Mouse (Mus musculus): ENCODE data around the gene Cpt1b. TPM values are rescaled to one million over a fixed set of nuclear protein-coding genes. Genes with fewer than 3 reads are reported as not detected.
A peak's percentile ranks its signal among the peaks of the same experiment; 100 is the strongest.

Gene Cpt1b
- 138 and 149 TPM in 2 replicates for polyA plus RNA-seq (2016; fragmentation: Nextera tagmentation; extraction: Ambion mirVana)

GRCm38 (mm10) chr15:89425711-89426121 lies at the start of gene Cpt1b:
TSS of gene Cpt1b (minus strand) at chr15:89425863.
- WGBS: 24% methylated on average over 6 of the region's 6 CpGs
- H3K27me3 ChIP-seq (replicated peaks): no peaks in the 10 kb centered on the region
- ATAC-seq (ENCODE audit: insufficient number of reproducible peaks, low FRiP score): peak; percentile 52

GRCm38 (mm10) chr15:89475293-89475600 lies 49.6 kb upstream of the Cpt1b start:
- H3K27ac ChIP-seq (ENCODE audit: poor library complexity, severe bottlenecking): no peak overlapping the region

More at GRCm38 (mm10) chr15:89425711-89426121, at the start of gene Cpt1b:
- peak within 1 kb of the TSS; percentile 89 for H3K9ac ChIP-seq
- H3K4me2 ChIP-seq: peak within 1 kb of the TSS; percentile 74
- H3K36me3 ChIP-seq: peaks cover 62% of the 10 kb centered on the region
- H3K4me3 ChIP-seq: peak within 1 kb of the TSS; percentile 53
- no peaks in the 10 kb centered on the region for H3K9me3 ChIP-seq (replicated peaks)
- peak within 1 kb of the TSS; percentile 96 for H3K27ac ChIP-seq (ENCODE audit: poor library complexity, severe bottlenecking)
- H3K4me1 ChIP-seq (replicated peaks): peaks cover 45% of the 10 kb centered on the region

GRCm38 (mm10) chr15:89474596-89475292 lies 49.1 kb upstream of the Cpt1b start:
- no peak overlapping the region for H3K9ac ChIP-seq
- H3K4me2 ChIP-seq: peak overlapping the region; percentile 92; the same call in 1 of the 2 replicates
- no peaks in the 10 kb centered on the region for H3K36me3 ChIP-seq
- no peak overlapping the region for H3K27ac ChIP-seq (ENCODE audit: poor library complexity, severe bottlenecking)
- no peaks in the 10 kb centered on the region for H3K27me3 ChIP-seq (replicated peaks)
- H3K9me3 ChIP-seq (replicated peaks): no peaks in the 10 kb centered on the region
- no peak overlapping the region; the same call in 1 of the 2 replicates for H3K4me3 ChIP-seq
- H3K4me1 ChIP-seq (replicated peaks): peaks cover 20% of the 10 kb centered on the region
- ATAC-seq (ENCODE audit: insufficient number of reproducible peaks, low FRiP score): no peak
- WGBS: 88% methylated on average over 19 of the region's 19 CpGs

More at GRCm38 (mm10) chr15:89475293-89475600, 49.6 kb upstream of the Cpt1b start:
- Histone ChIP-seq H3K36me3 (no peaks in the 10 kb centered on the region), H3K27me3 (replicated peaks) (no peaks in the 10 kb centered on the region), H3K9me3 (replicated peaks) (no peaks in the 10 kb centered on the region), H3K4me3 (peak overlapping the region; percentile 72), H3K9ac (peak overlapping the region; percentile 71), H3K4me2 (peak overlapping the region; percentile 92), H3K4me1 (replicated peaks) (peaks cover 21% of the 10 kb centered on the region)
- 81% methylated on average over 7 of the region's 7 CpGs for WGBS
- no peak for ATAC-seq (ENCODE audit: insufficient number of reproducible peaks, low FRiP score)

GRCm38 (mm10) chr15:89473921-89474320 lies 48.3 kb upstream of the Cpt1b start:
- H3K9ac ChIP-seq: no peak overlapping the region
- H3K36me3 ChIP-seq: no peaks in the 10 kb centered on the region
- H3K27me3 ChIP-seq (replicated peaks): no peaks in the 10 kb centered on the region
- no peak overlapping the region for H3K4me3 ChIP-seq
- WGBS: 91% methylated on average over 8 of the region's 8 CpGs
- no peak overlapping the region for H3K4me2 ChIP-seq
- H3K4me1 ChIP-seq (replicated peaks): peaks cover 20% of the 10 kb centered on the region
- no peak overlapping the region for H3K27ac ChIP-seq (ENCODE audit: poor library complexity, severe bottlenecking)
- ATAC-seq (ENCODE audit: insufficient number of reproducible peaks, low FRiP score): no peak
- H3K9me3 ChIP-seq (replicated peaks): no peaks in the 10 kb centered on the region

- Histone ChIP-seq H3K4me3 (no peak overlapping the region), H3K36me3 (no peaks in the 10 kb centered on the region), H3K4me1 (replicated peaks) (peaks cover 20% of the 10 kb centered on the region), H3K9ac (no peak overlapping the region), H3K27ac (ENCODE audit: poor library complexity, severe bottlenecking) (no peak overlapping the region), H3K27me3 (replicated peaks) (no peaks in the 10 kb centered on the region), H3K9me3 (replicated peaks) (no peaks in the 10 kb centered on the region), H3K4me2 (no peak overlapping the region)
- WGBS: 69% methylated on average over 9 of the region's 9 CpGs
- ATAC-seq (ENCODE audit: insufficient number of reproducible peaks, low FRiP score): no peak
These were observed 47.7 kb upstream of the Cpt1b start for GRCm38 (mm10) chr15:89473370-89473769.

GRCm38 (mm10) chr15:89471476-89471875 lies 45.8 kb upstream of the Cpt1b start:
- no peaks in the 10 kb centered on the region for H3K27me3 ChIP-seq (replicated peaks)
- no peaks in the 10 kb centered on the region for H3K36me3 ChIP-seq
- peaks cover 6% of the 10 kb centered on the region for H3K4me1 ChIP-seq (replicated peaks)
- no peak for ATAC-seq (ENCODE audit: insufficient number of reproducible peaks, low FRiP score)
- H3K4me3 ChIP-seq: no peak overlapping the region
- no peak overlapping the region for H3K9ac ChIP-seq
- no peak overlapping the region for H3K27ac ChIP-seq (ENCODE audit: poor library complexity, severe bottlenecking)
- no peak overlapping the region for H3K4me2 ChIP-seq
- 79% methylated on average over 4 of the region's 4 CpGs for WGBS
- H3K9me3 ChIP-seq (replicated peaks): no peaks in the 10 kb centered on the region

- Histone ChIP-seq H3K9me3 (replicated peaks) (no peaks in the 10 kb centered on the region), H3K4me1 (replicated peaks) (no peaks in the 10 kb centered on the region), H3K4me2 (no peak overlapping the region), H3K4me3 (no peak overlapping the region), H3K9ac (no peak overlapping the region), H3K36me3 (no peaks in the 10 kb centered on the region), H3K27ac (ENCODE audit: poor library complexity, severe bottlenecking) (no peak overlapping the region), H3K27me3 (replicated peaks) (no peaks in the 10 kb centered on the region; the same call in 1 of the 2 replicates)
- no peak for ATAC-seq (ENCODE audit: insufficient number of reproducible peaks, low FRiP score)
- 29% methylated on average over 2 of the region's 2 CpGs for WGBS
These were observed 42.9 kb upstream of the Cpt1b start for GRCm38 (mm10) chr15:89468577-89468976.

GRCm38 (mm10) chr15:89465052-89465451 lies 39.4 kb upstream of the Cpt1b start:
- no peaks in the 10 kb centered on the region for H3K36me3 ChIP-seq
- H3K4me1 ChIP-seq (replicated peaks): no peaks in the 10 kb centered on the region
- H3K9me3 ChIP-seq (replicated peaks): no peaks in the 10 kb centered on the region
- peaks cover 14% of the 10 kb centered on the region; the same call in 1 of the 2 replicates for H3K27me3 ChIP-seq (replicated peaks)
- no peak overlapping the region for H3K27ac ChIP-seq (ENCODE audit: poor library complexity, severe bottlenecking)
- 9% methylated on average over 1 of the region's 1 CpGs for WGBS
- no peak overlapping the region for H3K4me2 ChIP-seq
- H3K9ac ChIP-seq: no peak overlapping the region
- ATAC-seq (ENCODE audit: insufficient number of reproducible peaks, low FRiP score): no peak
- H3K4me3 ChIP-seq: no peak overlapping the region

- no peak overlapping the region for H3K4me2 ChIP-seq
- no peak overlapping the region for H3K4me3 ChIP-seq
- 47% methylated on average over 5 of the region's 5 CpGs for WGBS
- ATAC-seq (ENCODE audit: insufficient number of reproducible peaks, low FRiP score): no peak
- no peak overlapping the region for H3K27ac ChIP-seq (ENCODE audit: poor library complexity, severe bottlenecking)
- H3K9ac ChIP-seq: no peak overlapping the region
- no peaks in the 10 kb centered on the region for H3K9me3 ChIP-seq (replicated peaks)
- no peaks in the 10 kb centered on the region for H3K36me3 ChIP-seq
- H3K4me1 ChIP-seq (replicated peaks): no peaks in the 10 kb centered on the region
- H3K27me3 ChIP-seq (replicated peaks): peaks cover 25% of the 10 kb centered on the region; the same call in 1 of the 2 replicates
These were observed 37.9 kb upstream of the Cpt1b start for GRCm38 (mm10) chr15:89463334-89464235.

GRCm38 (mm10) chr15:89462176-89462575 lies 36.5 kb upstream of the Cpt1b start:
- no peak overlapping the region for H3K4me3 ChIP-seq
- no peak overlapping the region for H3K9ac ChIP-seq
- ATAC-seq (ENCODE audit: insufficient number of reproducible peaks, low FRiP score): no peak
- H3K36me3 ChIP-seq: no peaks in the 10 kb centered on the region
- no peak overlapping the region for H3K4me2 ChIP-seq
- no peaks in the 10 kb centered on the region for H3K4me1 ChIP-seq (replicated peaks)
- WGBS: 69% methylated on average over 7 of the region's 7 CpGs
- no peak overlapping the region for H3K27ac ChIP-seq (ENCODE audit: poor library complexity, severe bottlenecking)
- peaks cover 38% of the 10 kb centered on the region for H3K27me3 ChIP-seq (replicated peaks)
- no peaks in the 10 kb centered on the region for H3K9me3 ChIP-seq (replicated peaks)

- ATAC-seq (ENCODE audit: insufficient number of reproducible peaks, low FRiP score): no peak
- H3K36me3 ChIP-seq: no peaks in the 10 kb centered on the region
- H3K4me1 ChIP-seq (replicated peaks): no peaks in the 10 kb centered on the region
- WGBS: 73% methylated on average over 15 of the region's 15 CpGs
- no peak overlapping the region for H3K27ac ChIP-seq (ENCODE audit: poor library complexity, severe bottlenecking)
- H3K4me2 ChIP-seq: no peak overlapping the region
- no peak overlapping the region for H3K9ac ChIP-seq
- no peak overlapping the region for H3K4me3 ChIP-seq
- H3K27me3 ChIP-seq (replicated peaks): peaks cover 47% of the 10 kb centered on the region
- H3K9me3 ChIP-seq (replicated peaks): no peaks in the 10 kb centered on the region
These were observed 35.7 kb upstream of the Cpt1b start for GRCm38 (mm10) chr15:89461321-89461720.
